Mouse (Mus musculus) stomach, postnatal 0 days (tissue): ENCODE data around the gene Wasf2.

Experiments
- CTCF ChIP-seq: IDR thresholded peaks from 2 replicates; pipeline ENCODE4 v1.5.1; 2016; ENCODE audit warnings: antibody characterized with exemption, low read depth, mild to moderate bottlenecking, moderate library complexity
- EP300 ChIP-seq: optimal IDR thresholded peaks from 2 replicates; pipeline ENCODE3; 2016; ENCODE audit warnings: antibody characterized with exemption

GRCm38 (mm10) chr4:133159646-133160045 lies 29.3 kb downstream of the Wasf2 start:
- TF ChIP-seq EP300 (no peak), CTCF (no peak)
